Mouse (Mus musculus) embryonic facial prominence, embryonic 15.5 days (tissue): ENCODE results near the gene Itga7. TPM values are rescaled to one million over a fixed set of nuclear protein-coding genes. Genes with fewer than 3 reads are reported as not detected.
A peak's percentile ranks its signal among the peaks of the same experiment; 100 is the strongest.
"Not testable (repeated sequence)": the region's sequence is repeated elsewhere in the genome, so short reads cannot be mapped to it uniquely, and the experiment has no call there.

Experiments
- ATAC-seq: fragments of 200-750 bp; cut with Nextera tagmentation; 2 replicates; pipeline ENCODE4 v1.8.0; 2017; ENCODE audit warnings: low read depth, moderate TSS enrichment; ENCODE audit not compliant: insufficient number of reproducible peaks, low FRiP score, low TSS enrichment
- H3K27ac ChIP-seq: fragments of 300-500 bp; sonication (generic); replicated peaks from 2 replicates; pipeline ENCODE4 v1.5.1; 2015; ENCODE audit warnings: mild to moderate bottlenecking, inconsistent platforms
- H3K27me3 ChIP-seq: fragments of 300-500 bp; sonication (generic); 2 replicates; pipeline ENCODE4 v1.6.1; 2015; ENCODE audit warnings: inconsistent platforms
- H3K36me3 ChIP-seq: fragments of 300-500 bp; sonication (generic); 2 replicates; pipeline ENCODE4 v1.6.1; 2015; ENCODE audit warnings: mild to moderate bottlenecking, inconsistent platforms
- H3K4me1 ChIP-seq: fragments of 300-500 bp; sonication (generic); 2 replicates; pipeline ENCODE4 v1.6.1; 2015; ENCODE audit warnings: inconsistent platforms
- H3K4me2 ChIP-seq: fragments of 300-500 bp; sonication (generic); replicated peaks from 2 replicates; pipeline ENCODE4 v1.6.1; 2015; ENCODE audit warnings: mild to moderate bottlenecking, inconsistent platforms
- H3K4me3 ChIP-seq: fragments of 300-500 bp; sonication (generic); replicated peaks from 2 replicates; pipeline ENCODE4 v1.5.1; 2015; ENCODE audit warnings: mild to moderate bottlenecking, inconsistent platforms
- H3K9ac ChIP-seq: fragments of 300-500 bp; sonication (generic); 2 replicates; pipeline ENCODE4 v1.6.1; 2015; ENCODE audit warnings: inconsistent platforms
- H3K9me3 ChIP-seq: fragments of 300-500 bp; sonication (generic); replicated peaks from 2 replicates; pipeline ENCODE4 v1.6.1; 2016; ENCODE audit warnings: inconsistent platforms
- WGBS: fragments of 180-500 bp; shearing (Covaris S2); methylation state at CpG from one replicate; pipeline ENCODE4 v1.1.7; 2015; 5-methylcytosine and 5-hydroxymethylcytosine counted together
- polyA plus RNA-seq: library from polyadenylated mRNA; unstranded; fragments of >200 nt; fragmentation: Nextera tagmentation; extraction: Ambion mirVana; gene quantifications from 2 replicates; pipeline ENCODE4 v1.2.1, GENCODE M21; 2015

Itga7 gene
- polyA plus RNA-seq, 1 experiment from 2014 or later, result 14.3 TPM

- Histone ChIP-seq H3K9me3 (no peaks in the 10 kb centered on the region), H3K4me3 (no peak within 1 kb of the TSS), H3K9ac (no peak within 1 kb of the TSS), H3K36me3 (no peaks in the 10 kb centered on the region), H3K4me1 (no peaks in the 10 kb centered on the region), H3K4me2 (no peak within 1 kb of the TSS), H3K27me3 (no peaks in the 10 kb centered on the region), H3K27ac (no peak within 1 kb of the TSS)
- ATAC-seq, result no peak
- WGBS, result 73% methylated on average over 12 of the region's 12 CpGs
These were observed 27.3 kb downstream of the Itga7 start, which contains the start of gene Mettl7b for GRCm38 (mm10) chr10:128960590-128961584. TSS of gene Mettl7b (minus strand) at chr10:128960988.

GRCm38 (mm10) chr10:128964961-128965360 is 31.3 kb downstream of the Itga7 start:
- no peak overlapping the region for H3K4me2 ChIP-seq
- 60% methylated on average over 2 of the region's 2 CpGs for WGBS
- H3K4me3 ChIP-seq, result no peak overlapping the region
- no peaks in the 10 kb centered on the region for H3K36me3 ChIP-seq
- ATAC-seq, result no peak
- no peak overlapping the region for H3K9ac ChIP-seq
- H3K27me3 ChIP-seq, result no peaks in the 10 kb centered on the region
- H3K9me3 ChIP-seq, result no peaks in the 10 kb centered on the region
- H3K27ac ChIP-seq, result no peak overlapping the region
- H3K4me1 ChIP-seq, result no peaks in the 10 kb centered on the region

GRCm38 (mm10) chr10:128965871-128966270 is 32.3 kb downstream of the Itga7 start:
- Histone ChIP-seq H3K27me3 (no peaks in the 10 kb centered on the region), H3K36me3 (no peaks in the 10 kb centered on the region), H3K4me2 (no peak overlapping the region), H3K4me1 (no peaks in the 10 kb centered on the region), H3K9ac (no peak overlapping the region), H3K9me3 (no peaks in the 10 kb centered on the region), H3K4me3 (no peak overlapping the region), H3K27ac (no peak overlapping the region)
- 60% methylated on average over 6 of the region's 6 CpGs for WGBS
- no peak for ATAC-seq

GRCm38 (mm10) chr10:128968341-128968749 is 34.7 kb downstream of the Itga7 start:
- Histone ChIP-seq H3K4me2 (no peak overlapping the region), H3K4me3 (no peak overlapping the region), H3K9ac (no peak overlapping the region), H3K4me1 (no peaks in the 10 kb centered on the region), H3K27ac (no peak overlapping the region), H3K9me3 (no peaks in the 10 kb centered on the region), H3K27me3 (no peaks in the 10 kb centered on the region), H3K36me3 (no peaks in the 10 kb centered on the region)
- 20% methylated on average over 1 of the region's 1 CpGs for WGBS
- no peak for ATAC-seq

- H3K4me2 ChIP-seq, result no peak overlapping the region
- no peak overlapping the region for H3K4me3 ChIP-seq
- H3K27me3 ChIP-seq, result no peaks in the 10 kb centered on the region
- 50% methylated on average over 1 of the region's 1 CpGs for WGBS
- no peak overlapping the region for H3K27ac ChIP-seq
- ATAC-seq, result no peak
- no peaks in the 10 kb centered on the region for H3K4me1 ChIP-seq
- no peak overlapping the region for H3K9ac ChIP-seq
- no peaks in the 10 kb centered on the region for H3K36me3 ChIP-seq
- no peaks in the 10 kb centered on the region for H3K9me3 ChIP-seq
These were observed 37.2 kb downstream of the Itga7 start for GRCm38 (mm10) chr10:128970740-128971250.

GRCm38 (mm10) chr10:128972841-128973240 is 39.2 kb downstream of the Itga7 start:
- WGBS, result 76% methylated on average over 4 of the region's 4 CpGs
- H3K4me3 ChIP-seq, result no peak overlapping the region
- no peak overlapping the region for H3K27ac ChIP-seq
- H3K9ac ChIP-seq, result no peak overlapping the region
- H3K36me3 ChIP-seq, result no peaks in the 10 kb centered on the region
- H3K9me3 ChIP-seq, result no peaks in the 10 kb centered on the region
- no peak overlapping the region for H3K4me2 ChIP-seq
- no peaks in the 10 kb centered on the region for H3K27me3 ChIP-seq
- no peaks in the 10 kb centered on the region for H3K4me1 ChIP-seq
- no peak for ATAC-seq

- H3K4me2 ChIP-seq, result no peak overlapping the region
- ATAC-seq, result no peak
- H3K4me1 ChIP-seq, result no peaks in the 10 kb centered on the region
- H3K36me3 ChIP-seq, result no peaks in the 10 kb centered on the region
- H3K9ac ChIP-seq, result no peak overlapping the region
- WGBS, result 69% methylated on average over 3 of the region's 3 CpGs
- no peaks in the 10 kb centered on the region for H3K9me3 ChIP-seq
- H3K27ac ChIP-seq, result no peak overlapping the region
- no peak overlapping the region for H3K4me3 ChIP-seq
- H3K27me3 ChIP-seq, result no peaks in the 10 kb centered on the region
These were observed 42.8 kb downstream of the Itga7 start for GRCm38 (mm10) chr10:128976395-128976794.

- H3K4me1 ChIP-seq, result no peaks in the 10 kb centered on the region
- no peak overlapping the region for H3K9ac ChIP-seq
- 0 out of 2 replicates have a peak, but pooled peaks have one; percentile 11 for ATAC-seq
- no peak overlapping the region for H3K4me2 ChIP-seq
- H3K9me3 ChIP-seq, result no peaks in the 10 kb centered on the region
- 15% methylated on average over 9 of the region's 9 CpGs for WGBS
- no peaks in the 10 kb centered on the region for H3K36me3 ChIP-seq
- no peak overlapping the region for H3K4me3 ChIP-seq
- H3K27ac ChIP-seq, result no peak overlapping the region
- no peaks in the 10 kb centered on the region for H3K27me3 ChIP-seq
These were observed 44.0 kb downstream of the Itga7 start for GRCm38 (mm10) chr10:128977522-128978114.

GRCm38 (mm10) chr10:128980644-128981365 is 47.2 kb downstream of the Itga7 start:
- Histone ChIP-seq H3K9ac (no peak overlapping the region), H3K4me3 (no peak overlapping the region), H3K36me3 (no peaks in the 10 kb centered on the region), H3K27me3 (no peaks in the 10 kb centered on the region), H3K9me3 (no peaks in the 10 kb centered on the region), H3K4me1 (no peaks in the 10 kb centered on the region), H3K27ac (no peak overlapping the region), H3K4me2 (no peak overlapping the region)
- ATAC-seq, result no peak
- WGBS, result 55% methylated on average over 3 of the region's 3 CpGs

- not testable (repeated sequence) for H3K4me2 ChIP-seq, H3K9ac ChIP-seq, H3K4me1 ChIP-seq, H3K4me3 ChIP-seq, H3K9me3 ChIP-seq, H3K27me3 ChIP-seq, H3K36me3 ChIP-seq, ATAC-seq, H3K27ac ChIP-seq
- 62% methylated on average over 1 of the region's 1 CpGs for WGBS
These were observed 55.5 kb downstream of the Itga7 start, which contains the start of gene Olfr9 for GRCm38 (mm10) chr10:128989131-128989530. TSS of gene Olfr9 (plus strand) at chr10:128989431.
